Mouse (Mus musculus) gastrocnemius, postnatal 25 days (tissue): Measurements from ENCODE around the gene Fam222b. TPM values are rescaled to one million over a fixed set of nuclear protein-coding genes. Genes with fewer than 3 reads are reported as not detected.
"Not testable (repeated sequence)": the region's sequence is repeated elsewhere in the genome, so short reads cannot be mapped to it uniquely, and the experiment has no call there.

Source experiments
- DNase-seq: peaks from one replicate; pipeline ENCODE4 v3.0.0; 2022
- long read RNA-seq, 2 experiments: library from polyadenylated mRNA; stranded (forward); transcript quantifications; one replicate each; pipeline ENCODE4 v2.0.0; 2021
- total RNA-seq, 2 experiments: library from RNA; stranded (reverse); gene quantifications; 1 replicate in 1 of 2; 2 replicates in 1 of 2; pipeline ENCODE4 v1.2.3; 2021

Gene Fam222b
- 1 to 10 TPM; 5.4 to 5.8 TPM for total RNA-seq
- long read RNA-seq, experiment 1, partial matches to known transcripts = 0 of 4 reads
- long read RNA-seq, experiment 1, other reads (novel, unspliced or antisense) = 1 of 4 reads
- long read RNA-seq, experiment 2, partial matches to known transcripts = 0 of 3 reads
- long read RNA-seq, experiment 2, other reads (novel, unspliced or antisense) = 2 of 3 reads

DNA sequence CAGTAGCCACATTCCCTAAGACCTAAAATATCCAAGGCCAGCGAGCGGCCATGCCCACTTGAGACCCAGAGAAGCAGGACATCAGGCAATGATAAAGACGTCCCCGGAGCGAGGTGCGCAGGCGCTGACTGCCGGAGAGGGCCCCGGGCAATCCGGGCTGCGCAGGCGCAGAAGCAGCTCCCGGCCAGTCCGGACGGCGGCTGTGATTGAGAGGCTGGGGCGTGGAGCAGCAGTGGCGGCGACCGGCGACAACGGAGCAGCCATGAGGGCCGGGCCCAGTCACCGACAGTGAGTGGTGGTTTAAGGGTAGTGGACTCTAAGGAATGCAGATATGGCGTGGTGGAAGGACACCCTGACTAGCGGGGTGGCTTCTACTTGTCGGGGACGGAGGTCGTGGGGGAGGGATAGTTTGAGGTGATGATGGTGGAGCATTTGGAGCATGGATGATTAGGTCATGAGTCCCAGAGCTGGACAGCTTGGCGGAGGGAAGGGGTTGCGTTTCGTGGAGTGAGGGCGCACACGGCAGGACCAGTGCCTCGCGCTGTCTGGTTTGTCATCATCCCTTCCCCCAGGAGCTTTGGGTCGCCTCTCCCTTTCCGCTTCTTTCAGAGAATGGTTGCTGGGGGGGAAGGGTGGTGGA, at the start of gene Fam222b:
Fam222b (plus strand) TSS at position 157 of the 640 bp plus-strand sequence.
- peak; percentile 93 for DNase-seq

DNA sequence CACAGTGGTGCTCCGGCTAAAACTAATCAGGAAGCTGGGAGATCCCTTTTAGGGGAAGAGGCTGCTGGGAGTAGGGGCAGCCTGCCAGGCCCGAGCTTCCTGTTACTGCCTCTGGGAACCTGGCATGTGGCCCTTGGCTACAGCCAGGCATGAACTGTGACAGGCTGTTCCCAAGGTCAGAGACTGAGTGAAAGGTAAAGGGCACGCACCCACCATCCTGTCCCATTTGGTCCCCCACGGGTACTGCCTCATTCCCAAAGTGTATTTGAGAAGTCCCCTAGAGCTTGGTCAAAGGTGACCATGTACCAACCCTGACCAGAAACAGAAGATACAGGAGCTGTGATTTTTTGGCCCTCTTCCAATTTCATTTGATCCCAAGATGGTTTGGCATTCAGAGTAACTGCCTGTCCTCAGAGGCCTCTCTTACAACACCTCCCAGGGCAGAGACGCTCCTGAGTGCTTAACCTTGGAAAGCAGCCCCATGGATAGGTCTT, 49.7 kb upstream of the Fam222b start:
- peak; percentile 91 for DNase-seq

DNA sequence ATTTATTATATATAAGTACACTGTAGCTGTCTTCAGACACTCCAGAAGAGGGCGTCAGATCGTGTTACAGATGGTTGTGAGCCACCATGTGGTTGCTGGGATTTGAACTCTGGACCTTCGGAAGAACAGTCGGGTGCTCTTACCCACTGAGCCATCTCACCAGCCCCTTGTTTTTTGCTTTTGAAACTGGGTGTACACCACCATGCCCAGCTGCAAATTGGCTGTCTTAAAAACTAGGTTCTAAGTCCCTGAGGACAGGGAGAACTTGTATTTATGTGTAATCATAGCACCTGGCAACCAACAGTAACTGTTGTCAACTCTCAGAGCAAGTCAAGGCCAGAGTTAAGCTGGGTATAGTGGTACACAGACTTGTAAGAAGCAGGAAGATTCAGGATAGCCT, 45.8 kb upstream of the Fam222b start:
- not testable (repeated sequence) for DNase-seq

DNA sequence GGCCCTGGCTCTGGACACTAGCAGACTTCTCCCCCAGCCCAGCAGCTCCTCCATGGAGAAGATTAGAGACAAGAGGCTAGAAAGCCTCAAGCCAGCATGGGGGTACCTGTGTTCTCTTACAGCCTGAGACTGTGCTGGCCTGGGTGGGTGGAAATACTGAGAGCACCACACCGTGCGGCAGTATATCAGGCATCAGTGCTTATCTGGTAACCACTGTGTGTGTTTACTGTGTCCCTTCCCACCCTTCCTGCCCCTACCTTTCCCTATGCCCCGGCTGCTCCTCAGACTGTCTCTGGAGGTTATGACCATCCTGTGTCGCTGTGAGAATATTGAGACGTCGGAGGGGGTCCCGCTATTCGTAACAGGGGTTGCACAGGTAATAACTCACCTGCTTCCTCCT, 41.4 kb upstream of the Fam222b start:
- no peak for DNase-seq

DNA sequence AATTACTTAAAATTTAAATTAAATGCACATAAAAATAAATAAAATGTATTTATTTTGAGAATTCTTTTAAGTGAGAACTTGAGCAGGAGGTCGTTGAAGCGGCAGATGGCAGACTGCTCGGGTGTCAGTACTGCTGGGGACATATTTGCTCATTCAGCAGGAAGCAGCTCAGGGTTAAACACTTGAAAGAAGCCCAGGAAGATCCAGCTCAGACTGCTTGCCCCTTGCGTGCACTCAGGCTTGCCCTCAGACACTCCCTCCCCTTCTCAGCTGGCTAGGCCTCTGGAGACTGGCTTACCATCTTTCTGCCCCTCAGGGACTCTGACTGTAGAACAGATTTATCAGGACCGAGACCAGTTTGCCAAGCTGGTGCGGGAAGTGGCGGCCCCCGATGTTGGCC, 37.5 kb upstream of the Fam222b start:
- no peak for DNase-seq

DNA sequence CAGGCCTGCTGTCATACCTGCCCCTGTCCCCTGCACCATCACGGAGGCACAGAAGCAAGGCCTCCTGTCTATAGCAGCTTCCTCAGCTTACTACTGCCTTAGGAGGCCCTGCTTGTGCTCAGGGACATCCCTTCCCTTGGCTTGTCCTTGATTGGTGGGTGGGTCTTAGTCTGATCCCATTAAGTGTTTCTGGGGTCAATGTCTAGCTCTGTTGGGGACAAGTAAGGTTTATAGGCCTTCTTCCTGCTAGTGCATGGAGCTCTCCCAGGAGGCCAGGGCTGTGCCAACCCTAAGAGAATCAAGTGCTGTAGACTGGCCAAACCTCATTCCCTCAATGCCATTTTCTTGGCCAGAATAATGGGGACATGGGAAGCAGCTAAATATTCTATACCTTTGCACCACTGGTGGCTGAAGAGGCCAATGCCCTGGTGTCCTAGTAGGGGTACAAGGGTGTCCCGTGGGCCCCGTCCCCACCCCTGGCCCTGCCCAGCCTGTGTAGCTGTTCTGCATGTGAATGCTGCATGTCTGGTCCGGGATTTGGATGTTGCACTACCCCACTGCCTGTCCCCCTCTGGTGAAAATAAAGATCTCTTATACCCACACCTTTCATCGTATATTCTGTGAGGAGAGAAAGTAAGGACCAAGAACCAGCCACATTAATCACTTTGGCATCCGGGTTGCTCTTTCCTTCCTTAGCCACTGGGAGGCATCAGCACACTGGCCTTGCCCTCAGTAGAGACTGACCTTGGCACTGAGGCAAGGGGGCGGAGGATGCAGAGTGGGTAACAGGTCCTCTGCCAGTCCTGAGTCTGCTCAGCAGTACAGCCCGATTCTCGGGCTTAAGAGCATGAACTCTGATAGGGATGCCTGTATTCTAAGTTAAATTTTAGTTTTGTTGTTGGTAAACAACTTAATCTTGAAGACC, 34.4 kb upstream of the Fam222b start:
- peak; percentile 76 for DNase-seq

DNA sequence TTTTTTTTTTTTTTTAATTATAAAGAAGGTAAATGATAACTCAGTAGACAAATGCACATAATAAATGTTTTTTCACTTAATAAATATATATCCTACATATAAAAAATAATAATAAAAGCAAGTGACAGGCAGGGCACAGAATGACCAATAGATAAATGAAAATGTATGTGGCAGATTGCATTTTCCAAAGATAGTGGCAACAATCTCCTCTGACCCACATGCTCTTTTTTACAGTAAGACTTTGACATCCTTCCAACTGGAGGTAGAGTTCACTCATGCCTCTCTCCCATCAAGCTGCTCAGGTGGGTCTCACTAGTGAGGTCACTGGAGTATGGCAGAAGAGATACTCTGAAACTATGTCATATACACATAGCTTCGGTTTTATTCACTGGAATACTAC, 31.9 kb upstream of the Fam222b start:
- no peak for DNase-seq

DNA sequence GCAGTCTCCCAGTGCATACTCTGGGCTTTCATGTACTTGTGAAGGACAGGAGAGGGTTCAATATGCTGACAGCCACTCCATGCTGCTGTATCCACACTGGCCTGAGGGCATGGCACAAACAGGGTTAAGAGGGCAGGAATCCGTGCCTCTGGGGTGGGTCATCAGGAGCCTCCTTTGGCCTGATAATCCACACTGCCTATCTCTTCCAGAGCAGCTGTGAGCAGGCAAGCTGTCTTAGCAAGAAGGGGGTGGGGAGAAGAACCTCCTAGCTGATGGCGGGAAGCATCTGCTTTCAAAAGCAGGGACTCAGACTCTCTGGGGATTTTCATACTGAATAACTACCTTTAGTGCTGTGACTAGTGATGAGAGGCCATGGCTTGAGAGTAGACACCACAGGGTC, 28.6 kb upstream of the Fam222b start:
- DNase-seq = no peak

DNA sequence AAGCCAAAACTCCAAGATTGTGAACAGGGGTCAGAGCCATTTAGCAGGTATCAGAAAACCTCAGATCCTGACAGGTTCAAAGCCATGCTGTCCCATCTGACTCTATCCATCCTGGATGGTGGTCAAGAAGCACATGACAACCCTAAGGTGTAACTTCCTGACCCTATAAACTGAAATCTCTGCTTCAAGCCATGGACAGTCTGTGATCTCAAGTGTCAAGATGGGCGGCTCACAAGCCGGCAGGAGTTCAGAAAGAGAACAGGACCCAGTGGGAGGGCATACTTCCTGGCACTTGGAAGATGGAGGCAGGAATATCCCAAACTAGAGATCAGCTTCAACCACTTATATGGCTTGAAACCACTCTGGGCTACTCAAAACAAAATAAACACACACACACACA, 27.8 kb upstream of the Fam222b start:
- DNase-seq = no peak

DNA sequence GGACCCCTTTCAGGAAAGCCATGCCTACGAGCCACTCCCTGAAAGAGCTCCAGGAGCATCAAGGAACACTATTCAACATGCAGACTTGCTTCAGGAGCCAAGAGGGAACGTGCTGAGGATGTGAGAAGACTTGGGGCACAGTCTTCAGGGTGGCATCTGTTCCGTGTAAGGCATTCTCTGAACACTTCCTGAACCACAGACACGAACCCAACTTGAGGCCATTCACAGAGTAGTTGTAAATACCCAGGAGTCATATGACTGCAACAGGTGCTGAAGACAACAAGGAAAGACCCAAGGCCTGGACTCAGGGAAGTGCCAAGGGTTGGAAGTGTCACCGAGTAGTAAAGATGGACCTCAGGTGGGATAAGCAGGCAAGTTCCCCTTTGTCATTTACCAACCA, 26.9 kb upstream of the Fam222b start:
- DNase-seq = no peak

DNA sequence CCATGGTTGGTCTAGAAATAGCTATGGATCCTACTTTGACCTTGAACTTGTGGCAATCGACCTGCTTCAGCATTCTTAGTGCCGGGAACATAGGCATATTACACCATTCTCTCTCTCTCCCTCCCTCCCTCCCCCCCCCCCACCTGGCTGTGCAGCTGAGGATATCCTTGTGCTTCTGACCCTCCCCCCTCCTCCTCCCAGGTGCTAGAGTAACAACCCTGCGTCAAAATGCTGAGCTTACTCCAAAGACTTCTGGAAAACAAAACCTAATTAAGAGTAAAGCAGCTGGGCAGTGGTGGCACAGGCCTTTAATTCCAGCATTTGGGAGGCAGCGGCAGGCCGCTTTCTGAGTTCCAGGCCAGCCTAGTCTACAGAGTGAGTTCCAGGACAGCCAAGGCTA, 25.3 kb upstream of the Fam222b start:
- DNase-seq = no peak

DNA sequence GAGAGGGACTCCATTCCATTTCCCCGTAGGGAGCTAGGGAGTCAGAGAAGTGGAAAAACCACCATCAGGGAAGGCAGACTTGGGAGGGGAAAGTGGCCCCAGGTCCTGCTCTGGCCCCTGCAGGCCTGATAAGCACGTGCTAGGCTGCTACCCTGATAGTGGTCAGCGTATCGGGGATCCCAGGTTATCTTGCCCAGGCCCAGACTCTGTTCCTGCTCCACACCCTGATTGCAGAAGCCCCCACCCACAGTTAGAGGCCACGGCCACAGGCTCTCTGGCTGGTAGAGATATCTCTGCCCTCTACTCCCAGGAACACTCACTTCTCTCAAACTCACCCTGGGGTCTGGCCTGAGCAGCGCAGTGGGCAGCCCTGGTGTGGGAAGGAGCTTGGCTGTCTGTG, 24.8 kb upstream of the Fam222b start:
- no peak for DNase-seq

DNA sequence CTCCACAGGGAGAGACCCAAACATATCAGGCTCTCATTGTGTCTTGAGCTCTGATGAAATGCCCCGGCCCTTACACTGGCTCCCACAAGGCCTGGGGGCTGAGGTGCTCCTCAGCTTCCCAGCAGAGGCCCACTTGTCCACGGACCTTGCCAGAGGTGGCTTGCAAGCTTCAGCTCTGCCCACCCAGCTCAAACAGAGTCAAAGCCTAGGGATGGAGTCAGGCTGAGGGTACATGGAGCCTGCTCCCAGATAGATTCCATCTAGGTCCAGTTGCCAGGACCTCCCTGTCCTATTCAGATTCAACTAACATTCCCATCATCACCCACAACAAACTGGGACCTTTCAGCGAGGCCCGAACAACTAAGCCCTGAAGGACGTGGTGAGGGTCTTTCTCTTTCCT, 22.5 kb upstream of the Fam222b start:
- DNase-seq = no peak

DNA sequence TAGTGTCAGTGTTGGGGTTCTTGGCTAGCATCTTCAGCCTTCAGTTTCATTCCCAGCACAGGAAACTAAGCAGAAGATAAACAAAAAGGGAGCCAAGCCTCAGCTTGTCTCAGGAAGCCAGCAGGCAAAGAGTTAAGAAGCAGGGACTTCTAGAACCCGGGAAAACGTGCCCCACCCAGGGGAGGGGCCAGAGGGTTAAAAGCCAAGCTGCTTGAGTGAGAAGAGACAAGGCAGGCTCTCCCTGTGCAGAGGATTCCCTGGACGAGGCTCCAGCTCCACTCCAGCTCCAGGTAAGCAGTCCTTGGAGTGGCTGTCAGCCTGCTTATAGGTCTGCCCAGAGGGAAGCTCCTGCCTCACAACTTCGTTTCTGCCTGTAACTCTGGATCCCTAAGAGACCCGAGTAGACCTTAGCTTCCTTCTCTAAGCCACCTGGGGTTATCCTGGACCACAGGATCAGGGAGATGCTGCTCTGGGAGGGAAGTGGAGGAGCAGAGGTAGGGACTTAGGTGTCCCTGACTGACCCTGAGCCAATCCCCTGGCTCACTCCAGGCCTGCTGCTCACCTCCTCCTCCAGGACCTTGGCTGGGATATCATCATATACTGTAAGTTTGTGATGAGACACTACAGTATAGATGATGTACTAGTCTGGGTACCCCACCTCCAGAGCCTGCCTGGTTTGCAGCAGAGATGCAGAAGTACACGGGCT, 21.9 kb upstream of the Fam222b start:
- no peak for DNase-seq

DNA sequence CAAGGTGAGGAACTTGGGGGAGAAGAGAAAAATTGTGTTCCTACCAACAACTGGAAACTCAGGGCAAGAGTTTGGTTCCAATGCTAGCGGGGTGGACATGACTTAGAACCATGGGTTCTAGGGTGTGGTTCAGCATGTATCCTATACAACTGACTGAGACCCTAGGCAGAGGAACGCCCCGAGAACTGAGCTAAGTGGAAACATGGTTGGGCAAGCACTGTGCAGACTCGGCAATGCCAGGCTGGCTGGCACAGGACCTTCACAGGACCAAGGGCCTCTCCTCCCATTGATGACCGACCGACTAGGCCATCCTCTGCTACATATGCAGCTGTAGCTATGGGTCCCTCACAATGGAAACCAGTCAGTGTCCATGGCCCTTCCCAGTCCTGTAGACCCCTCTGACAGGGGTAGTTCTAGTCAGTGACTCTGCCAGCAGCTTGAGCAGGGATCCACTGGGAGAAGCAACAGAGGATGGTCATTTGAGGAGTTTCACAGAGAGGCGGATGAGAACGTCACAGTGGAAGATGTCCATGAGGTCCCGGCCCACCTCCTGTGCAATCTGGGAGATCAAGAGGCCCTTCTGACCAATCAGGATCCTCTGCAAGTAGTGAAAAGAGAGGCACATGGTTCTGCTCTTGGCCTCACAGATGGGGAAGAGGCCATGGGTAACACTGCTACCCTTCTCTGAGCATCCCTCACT, 20.7 kb upstream of the Fam222b start:
- no peak for DNase-seq

DNA sequence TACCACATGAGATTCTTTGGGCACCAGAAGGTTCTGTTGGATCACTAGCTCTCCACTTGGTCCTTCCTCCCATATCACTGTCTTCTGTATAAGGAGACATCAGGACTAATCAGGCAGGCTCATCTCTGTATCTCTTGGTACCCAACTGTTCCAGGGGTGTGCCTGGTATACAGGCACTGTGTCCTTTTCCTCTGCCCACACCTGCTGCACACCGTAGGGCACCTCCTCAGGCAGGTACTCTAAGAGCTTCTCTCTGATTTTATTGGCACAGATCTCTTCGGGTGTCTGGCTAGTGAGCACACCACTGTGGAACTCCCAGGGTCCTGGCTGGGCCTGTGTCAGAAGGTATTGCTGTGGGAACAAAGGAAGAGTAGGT, 20.2 kb upstream of the Fam222b start:
- no peak for DNase-seq

DNA sequence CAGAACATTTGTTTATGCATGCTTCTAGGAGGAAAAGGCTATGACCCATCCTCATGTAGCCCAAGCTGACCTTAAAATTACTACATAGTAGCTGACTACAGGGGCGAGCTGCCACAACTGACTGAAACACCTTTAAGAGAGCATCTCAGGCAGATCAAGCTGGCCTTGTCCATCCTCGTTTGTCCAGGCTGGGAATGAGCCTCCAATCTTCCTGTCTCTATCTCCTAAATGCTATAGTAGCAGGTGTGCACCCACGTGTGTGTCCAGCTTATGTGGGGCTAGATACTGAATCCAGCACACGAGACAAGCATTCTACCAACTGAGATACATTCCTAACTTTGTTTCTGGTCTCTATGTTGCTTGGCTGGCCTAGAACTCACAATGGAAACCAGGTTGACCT, 19.8 kb upstream of the Fam222b start:
- no peak for DNase-seq

DNA sequence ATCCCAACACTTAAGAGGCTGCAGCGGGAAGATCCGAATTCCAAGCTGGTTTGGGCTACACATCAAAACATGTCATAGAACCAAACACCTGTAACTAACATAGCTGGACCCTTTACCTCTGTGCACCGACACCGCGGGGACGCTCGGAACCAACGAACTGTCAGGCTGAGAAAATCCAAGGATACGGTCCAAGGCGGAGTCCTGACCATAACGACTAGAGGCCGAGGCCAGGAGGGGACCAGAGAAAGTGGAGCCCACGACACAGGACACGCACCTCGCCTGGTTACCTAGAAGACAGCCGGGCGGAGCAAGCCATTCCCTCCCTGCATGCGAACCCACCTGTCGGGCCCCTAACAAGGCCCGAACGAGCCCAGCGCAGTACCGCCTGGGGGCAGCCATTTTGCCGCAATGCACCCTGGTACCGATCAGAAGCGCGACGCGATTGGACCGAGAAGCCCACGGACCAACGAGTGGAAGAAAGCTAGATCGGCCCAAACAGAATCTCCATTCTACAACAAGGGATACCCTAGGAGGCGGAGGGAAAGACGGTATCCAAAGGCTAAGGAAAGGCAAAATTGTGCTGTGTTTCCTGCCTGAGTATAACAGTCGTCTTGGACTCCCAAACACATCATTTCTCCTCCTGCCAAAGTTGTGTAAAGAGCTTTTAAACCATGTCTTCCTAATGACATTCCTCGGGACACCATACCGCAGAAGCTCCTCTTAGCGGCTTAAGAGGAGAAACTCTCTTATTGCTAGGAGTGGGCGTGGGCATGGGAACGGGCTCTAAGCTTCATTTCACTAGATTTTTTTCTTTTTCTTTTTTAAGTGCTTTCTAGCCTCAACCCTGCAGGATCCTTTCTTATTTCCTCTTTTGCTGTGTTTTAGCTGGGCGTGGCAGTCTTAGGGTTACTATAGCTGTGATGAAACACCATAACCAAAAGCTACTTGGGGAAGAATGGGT, 14.2 kb upstream of the Fam222b start, which contains the start of gene Eral1:
Eral1 (minus strand) TSS at position 423 of the 961 bp plus-strand sequence.
- peak; percentile 65 for DNase-seq

DNA sequence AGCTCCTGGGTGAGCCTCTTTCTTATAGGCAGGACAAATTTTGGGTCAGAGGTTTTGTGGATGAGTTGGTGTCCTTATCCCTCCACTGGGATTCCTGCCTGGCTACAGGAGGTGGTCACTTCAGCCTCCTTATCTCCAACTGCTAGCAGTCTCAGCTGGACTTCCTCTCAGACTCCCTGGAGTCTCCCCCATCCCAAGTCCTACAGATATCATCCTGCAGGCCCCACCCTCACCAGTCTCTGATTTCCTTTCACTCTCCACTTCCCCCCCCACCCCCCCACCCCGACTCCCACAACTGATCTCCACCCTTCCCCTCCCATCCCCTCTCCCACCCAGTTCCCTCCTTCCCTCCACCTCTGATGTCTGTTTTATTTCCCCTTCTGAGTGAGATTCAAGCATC, 10.9 kb upstream of the Fam222b start:
- no peak for DNase-seq

DNA sequence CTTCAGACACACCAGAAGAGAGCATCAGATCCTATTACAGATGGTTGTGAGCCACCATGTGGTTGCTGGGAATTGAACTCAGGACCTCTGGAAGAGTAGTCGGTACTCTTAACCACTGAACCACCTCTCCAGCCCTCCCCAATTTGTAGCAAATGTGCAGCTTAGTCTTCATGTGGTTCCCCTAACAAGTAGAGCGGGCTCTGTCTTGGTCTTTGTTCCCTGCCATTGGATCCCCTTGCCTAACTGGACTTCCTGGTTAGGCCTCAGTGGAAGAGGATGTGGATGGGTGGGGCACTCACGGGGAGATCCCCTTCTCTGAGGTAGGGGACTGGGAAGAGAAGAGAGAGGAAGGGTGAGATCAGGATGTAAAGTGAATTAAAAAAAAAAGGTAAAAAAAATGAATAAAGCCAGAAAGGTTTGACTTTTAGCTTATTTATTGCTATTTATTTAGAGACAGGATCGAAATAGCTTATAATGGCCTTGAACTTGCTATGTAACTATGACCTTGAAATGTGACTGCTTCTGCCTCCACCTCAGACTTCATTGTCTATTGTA, 7.5 kb upstream of the Fam222b start:
- no peak for DNase-seq
